Mouse (Mus musculus): ENCODE measurements around the gene Calcoco1.

Calcoco1 gene

DNA sequence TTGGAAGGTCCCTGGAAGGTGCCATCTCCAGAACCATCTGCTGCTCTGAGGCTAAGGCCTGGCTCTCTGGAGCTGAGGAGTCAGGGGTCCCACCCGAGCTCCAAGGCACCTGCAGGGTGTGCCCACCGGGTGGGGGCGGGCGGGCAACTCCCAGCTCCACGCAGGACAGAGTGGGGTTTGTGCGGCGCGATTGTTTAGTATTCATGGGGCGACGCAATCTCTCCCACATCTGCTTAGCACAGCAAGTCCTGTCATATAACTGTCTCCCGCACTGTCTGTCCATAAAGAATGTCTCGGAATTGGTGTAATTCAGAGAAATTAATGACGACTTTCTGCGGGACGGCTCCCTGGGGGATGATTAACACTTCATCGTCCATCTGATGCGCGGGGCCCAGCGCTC lies 15.1 kb upstream of the Calcoco1 start:
- no peak for DNase-seq (ENCODE audit: low spot score)

DNA sequence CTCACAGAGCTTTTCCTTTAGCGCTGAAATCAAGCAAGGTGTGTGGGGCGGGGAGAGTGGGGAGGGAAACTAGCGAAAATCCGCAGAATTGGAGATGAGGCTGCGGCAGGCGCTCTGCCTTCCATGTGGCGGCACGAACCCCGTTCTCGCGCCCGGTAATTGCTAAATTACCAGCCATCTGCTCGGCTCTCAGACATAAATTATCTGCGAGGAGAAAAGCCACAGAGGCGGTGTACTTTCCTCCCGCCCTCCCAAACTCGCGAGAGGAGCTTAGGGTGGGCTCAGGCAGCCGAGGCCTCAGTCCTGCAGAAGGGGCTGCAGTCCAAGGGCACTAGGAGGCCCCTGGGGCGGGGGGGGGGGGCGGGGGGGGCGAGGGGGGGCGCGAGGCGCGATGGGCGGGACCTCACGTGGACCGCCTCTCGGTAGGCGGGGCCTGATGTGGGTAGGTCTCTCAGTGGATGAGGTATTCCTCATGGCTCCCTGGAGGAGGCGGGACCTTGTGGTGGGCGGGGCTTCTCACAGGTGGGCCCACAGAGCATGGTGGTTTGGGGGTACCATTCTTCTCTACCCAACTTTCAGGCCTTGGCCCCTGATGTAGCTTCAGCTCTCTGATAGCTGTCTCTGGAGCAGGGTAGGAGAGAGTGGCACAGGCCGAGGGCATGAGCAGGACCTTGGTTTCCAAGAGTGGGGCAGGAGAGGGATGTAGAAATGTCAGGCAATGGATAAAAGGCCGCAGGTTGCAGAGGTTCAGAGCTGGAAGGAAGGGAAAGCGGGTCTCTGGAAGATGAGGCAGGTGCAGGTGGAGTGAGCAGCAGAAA lies 14.4 kb upstream of the Calcoco1 start:
- no peak for DNase-seq (ENCODE audit: low spot score)

DNA sequence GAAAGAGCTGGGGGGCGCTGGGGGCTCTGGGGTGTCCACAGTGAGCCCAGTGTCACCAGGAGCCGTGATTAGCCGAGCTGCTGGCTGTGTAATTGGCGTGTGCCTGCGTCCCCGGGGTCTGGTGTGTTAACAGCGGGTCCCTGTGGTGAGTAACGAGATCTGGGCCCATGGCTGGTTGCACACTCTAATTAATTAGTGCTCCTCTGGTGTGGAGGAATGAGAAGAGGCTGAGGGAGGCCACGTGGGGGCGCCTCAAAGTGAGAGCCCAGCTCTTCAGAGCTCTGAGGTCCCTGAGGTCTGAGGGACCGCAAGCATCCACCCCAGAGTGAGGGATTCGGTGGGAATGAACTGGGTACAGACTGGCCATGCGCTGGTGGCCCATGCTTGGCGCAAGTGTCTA lies 13.1 kb upstream of the Calcoco1 start:
- DNase-seq (ENCODE audit: low spot score), result no peak

DNA sequence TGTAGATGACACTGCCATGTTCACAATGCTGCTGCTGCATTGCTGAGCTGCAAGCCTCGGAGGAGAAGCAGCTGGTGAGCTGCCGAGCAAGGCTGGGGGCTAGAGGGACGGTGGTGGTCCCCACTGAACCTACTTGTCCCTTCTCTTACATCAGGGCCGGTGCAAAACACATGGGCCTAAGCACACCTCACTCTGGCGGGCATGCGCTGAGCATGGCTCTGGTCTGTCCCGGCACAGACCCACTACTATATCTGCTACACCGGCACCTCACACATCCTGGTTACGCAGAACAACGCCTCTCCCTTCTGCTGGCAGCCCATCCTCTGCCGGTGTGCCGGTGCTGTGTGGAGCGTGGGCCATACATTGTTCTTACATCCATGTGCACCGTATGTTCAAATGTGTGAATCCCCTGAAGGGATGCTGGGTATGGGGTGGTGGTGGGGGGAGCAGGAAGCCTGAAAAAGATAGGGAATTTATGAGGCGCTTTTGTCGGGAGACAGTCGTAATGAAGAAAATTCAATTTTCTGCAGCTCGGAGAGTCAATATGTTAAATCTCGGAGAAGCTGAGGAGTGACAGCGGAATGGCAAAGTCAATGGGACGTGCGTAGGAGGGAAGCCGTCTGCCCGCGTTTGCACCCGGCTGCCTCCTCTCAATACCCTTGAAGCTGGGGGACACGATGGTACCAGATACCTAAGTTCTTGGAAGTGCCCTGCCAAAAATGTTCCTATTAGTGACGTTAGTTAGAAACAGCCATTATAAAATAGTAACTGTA lies 12.0 kb upstream of the Calcoco1 start:
- DNase-seq (ENCODE audit: low spot score), result no peak

DNA sequence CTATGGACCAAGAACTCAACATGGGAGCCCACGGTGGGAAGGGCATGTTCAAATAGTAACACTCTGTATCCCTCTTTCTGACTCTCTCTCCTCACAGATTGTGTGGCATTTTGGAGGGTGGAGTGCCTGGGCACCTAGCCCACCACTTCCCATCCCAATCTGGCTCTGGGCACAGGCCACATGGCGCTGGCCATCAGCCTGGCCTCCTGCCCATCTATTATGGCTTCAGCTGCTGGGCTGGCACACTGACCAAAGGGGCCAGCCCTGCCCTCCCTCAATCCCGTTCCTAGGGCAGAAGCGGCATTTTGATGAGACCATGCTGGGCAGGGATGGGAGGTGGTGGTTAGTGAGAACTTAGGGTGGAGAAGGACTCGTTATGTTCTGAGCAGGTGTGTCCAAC lies 11.3 kb upstream of the Calcoco1 start:
- no peak for DNase-seq (ENCODE audit: low spot score)

DNA sequence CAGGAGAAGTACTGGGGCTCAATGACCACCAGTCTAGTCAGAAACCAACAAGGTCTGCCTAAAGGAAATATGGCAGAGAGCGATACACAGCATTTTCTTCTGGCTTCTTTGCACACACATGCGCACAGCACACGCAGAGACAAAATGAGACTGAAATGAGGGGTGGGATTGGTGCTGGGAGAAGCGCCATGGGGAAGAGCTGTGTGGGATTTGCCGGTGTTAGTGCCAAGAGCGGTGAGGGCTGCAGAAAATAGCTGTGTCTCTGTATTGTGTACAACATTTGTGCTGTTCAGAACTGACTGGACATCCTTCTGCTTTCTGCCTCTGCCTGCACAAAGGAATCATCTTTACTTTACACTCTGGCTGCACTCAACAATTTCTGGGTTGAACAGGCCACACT lies 10.4 kb upstream of the Calcoco1 start:
- DNase-seq (ENCODE audit: low spot score), result no peak

DNA sequence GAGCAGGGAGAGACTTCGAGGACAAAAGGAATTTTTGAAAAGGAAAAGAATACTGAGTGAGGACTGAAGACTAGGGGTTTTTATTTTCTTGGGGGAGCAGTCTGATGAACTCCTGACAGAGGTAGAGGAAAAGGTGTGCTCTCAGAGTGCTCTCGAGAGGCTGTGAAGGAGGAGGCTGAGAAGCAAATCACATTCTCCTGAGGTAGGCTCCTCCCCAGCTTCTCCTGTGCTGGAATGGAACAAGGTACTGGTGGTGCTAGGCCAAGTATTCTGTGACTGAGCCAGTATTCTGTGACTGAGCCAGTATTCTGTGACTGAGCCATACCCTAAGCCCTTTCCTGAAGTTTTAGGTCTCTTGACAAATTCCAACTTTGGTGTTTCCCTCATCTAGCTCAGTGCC lies 6.0 kb upstream of the Calcoco1 start:
- DNase-seq (ENCODE audit: low spot score), result no peak

DNA sequence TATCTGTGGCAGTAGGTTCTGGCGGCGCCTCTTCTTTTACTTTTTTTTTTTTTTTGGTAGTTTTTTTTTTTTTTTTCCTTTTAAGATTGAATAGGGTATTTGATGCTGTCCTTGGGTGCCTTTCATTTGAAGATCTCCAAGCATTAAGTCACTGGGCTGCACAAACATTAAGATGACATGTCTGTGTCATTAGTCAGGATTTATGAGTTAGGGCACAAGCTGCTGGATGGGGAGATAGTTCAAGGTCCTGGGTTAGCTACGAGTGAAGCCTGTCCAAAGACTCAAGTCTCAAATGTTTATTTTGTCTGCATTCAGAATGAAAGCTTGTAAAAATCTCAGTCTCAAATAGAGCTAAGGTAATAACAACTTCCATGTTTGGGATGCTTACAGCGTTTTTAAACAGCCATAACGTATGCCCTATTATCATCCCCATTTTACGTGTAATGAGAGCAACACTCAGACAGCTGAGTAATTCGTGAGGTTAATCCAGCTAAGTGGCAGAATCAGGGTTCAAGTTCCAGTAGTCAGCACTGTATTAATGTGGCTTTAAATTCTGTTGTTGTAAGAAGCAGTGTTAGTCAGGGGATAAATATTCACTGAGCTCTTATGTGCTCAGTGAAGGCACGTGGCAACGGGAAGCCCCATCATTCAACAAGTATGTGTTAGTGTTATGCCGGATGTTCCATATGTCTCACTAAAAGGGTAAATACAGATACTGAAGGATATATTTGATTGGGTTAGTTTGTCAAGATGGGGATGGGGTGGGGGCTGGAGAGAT lies 1.6 kb upstream of the Calcoco1 start:
- DNase-seq (ENCODE audit: low spot score), result no peak

DNA sequence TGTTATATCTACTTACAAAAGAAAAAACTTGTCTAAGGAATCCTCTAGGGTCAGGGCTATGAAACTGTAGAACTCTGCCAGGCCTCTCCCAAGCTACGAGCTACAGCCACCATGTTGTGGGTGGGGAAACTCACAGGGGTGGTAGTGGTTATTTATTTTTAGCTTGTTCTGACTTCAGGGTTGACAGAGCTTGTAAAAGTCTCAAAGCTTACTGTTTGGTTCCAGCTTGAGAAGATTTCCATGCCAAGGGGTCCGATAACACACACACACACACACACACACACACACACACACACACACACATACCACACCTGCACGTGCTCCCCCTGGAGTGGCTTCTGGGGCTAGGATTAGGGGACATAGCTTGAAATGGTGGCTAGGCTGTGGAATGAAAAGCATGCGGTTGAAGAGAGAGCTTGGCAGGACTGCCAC lies 538 bp upstream of the Calcoco1 start:
- no peak for DNase-seq (ENCODE audit: low spot score)

DNA sequence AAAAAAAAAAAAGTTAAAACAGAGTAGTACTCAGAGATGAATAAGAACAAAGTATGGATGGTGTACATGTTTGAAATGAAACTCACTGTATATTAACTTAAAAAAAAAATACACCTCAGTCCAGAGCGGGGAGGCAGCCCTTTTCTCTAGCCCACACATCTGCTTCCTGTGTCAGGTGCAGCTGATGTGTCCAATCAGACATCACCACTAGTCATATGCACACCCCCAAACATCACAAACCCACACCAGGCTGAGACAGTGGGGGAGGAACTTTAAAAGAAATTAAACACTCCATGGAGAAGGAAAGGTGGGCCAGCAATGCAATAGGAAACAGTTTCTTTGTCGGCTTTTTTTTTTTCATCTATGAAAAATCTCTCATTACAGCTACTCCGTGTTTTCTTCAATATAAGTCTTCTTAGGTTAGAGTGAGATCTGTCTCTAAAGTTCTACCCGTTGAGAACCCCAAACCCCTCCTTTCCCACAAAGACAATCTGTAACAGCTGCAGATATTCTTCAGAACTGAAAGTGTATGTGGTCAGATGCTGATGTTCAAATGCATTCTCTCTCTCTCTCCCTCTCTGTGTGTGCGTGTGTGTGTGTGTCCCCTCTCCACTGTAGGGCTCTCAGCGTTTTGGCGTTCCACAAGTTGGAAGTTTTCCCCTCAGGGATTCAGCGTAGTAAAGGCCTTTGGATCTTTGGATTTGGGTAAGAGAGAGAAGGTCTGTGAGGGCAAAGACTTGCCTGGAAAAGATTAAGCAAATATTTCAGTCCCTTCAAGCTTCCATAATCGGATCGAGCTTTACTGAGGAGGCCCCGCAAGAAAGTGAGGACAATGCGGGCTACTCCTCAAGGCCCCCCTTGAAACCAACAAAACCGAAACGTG lies 721 bp downstream of the Calcoco1 start:
- no peak for DNase-seq (ENCODE audit: low spot score)

DNA sequence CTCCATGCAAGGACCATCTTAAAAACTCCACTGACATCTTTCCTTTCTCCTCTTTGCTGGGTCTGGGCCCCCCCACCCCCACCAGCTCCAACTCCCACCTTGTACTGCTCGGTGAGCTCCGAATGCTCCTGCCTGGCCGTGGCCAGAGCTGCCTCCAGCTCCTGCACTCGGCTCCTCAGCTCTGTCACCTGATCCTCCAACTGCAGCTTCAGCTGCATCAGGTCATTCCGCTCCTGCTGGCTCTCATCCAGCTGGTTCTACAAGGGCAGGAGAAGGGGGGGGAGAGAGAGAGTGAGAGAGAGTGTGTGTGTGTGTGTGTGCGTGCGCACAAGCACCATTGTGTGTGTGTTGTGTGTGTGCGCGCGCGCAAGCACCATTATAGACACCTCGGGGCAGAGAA lies 5.8 kb downstream of the Calcoco1 start:
- DNase-seq (ENCODE audit: low spot score), result peak; percentile 58

DNA sequence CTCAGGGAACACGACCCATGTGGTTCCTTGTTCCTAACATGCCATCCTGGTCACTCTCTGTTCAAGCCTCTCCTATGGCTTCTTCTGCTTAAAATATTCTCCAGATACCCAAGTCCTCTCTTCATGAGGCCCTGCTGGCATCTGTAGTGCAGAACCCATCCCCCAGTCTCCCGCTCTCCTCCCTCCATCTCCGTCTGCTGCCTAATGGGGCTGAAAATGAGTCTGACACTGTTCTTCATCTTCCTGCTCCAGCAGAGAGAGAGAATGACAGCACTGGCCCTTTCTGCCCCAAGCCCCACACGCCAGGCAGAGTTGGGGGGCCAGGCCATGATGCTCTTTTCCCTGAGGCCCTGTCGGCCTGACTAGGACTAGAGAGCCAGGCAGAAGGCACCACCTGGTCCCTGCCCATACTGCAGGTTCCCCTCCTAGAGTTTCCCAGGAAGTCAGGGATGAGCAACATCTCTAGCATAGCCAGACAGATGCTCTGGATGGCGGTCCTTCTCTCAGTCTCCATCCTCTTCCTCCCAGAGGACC lies 14.2 kb downstream of the Calcoco1 start:
- DNase-seq (ENCODE audit: low spot score), result no peak

DNA sequence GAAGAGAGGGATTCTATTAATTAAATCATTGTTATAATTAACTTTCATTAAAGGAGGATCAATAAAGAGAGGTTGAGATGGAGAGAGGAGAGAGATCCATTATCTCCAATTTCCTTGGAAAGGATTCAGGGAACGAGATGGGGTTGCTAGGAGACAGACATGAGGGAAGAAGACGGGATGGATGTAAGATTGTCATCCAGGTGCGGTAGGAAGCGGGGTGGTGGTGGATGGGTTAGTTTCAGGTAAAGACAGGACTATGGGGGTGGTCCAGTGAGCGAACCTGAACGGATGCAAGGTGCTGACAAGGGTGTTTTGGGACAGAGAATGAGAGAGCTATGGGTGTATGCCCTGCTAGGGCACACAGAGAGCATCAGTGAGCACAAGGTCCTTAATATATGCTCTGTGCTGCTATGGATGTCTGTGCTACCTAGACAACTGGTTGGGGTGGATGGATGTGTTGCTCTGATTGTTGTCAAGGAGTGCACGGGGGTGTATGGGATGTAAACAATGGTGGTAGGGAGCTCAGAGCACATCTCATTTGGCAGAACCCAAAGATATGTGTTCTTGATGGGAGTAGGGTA lies 16.0 kb downstream of the Calcoco1 start:
- DNase-seq (ENCODE audit: low spot score), result no peak

DNA sequence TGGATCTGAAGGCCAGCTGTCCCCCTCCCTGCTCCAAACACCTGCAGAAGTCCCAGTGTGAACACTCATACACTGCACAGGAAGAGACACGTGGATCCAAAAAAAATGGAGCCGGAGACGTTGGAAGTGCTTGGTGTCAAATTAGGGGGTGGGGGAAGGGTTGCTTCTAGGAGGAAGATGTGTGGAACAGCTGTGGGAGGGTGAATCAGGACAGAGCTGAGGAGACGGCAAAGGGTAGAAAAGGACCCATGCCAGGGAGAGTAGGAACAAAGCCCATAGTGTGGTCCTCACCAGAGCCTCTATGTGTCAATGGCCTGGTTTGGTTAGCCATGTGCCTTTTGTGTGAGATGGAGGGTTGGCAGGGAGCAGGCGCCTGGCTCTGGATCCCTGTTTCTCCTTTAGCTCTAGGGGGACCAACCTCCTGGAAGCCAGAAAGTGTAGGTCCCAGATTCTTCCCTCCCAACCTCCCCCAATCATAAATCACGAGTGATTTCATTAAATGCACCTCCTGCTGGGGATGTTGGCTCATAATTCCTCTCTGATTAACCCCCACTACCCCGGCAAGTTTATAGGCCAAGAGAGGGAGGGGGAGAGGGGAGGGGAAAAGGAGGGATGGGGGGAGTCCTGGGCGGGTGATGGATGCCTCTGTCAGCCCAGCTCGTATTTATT lies 16.6 kb downstream of the Calcoco1 start:
- no peak for DNase-seq (ENCODE audit: low spot score)

DNA sequence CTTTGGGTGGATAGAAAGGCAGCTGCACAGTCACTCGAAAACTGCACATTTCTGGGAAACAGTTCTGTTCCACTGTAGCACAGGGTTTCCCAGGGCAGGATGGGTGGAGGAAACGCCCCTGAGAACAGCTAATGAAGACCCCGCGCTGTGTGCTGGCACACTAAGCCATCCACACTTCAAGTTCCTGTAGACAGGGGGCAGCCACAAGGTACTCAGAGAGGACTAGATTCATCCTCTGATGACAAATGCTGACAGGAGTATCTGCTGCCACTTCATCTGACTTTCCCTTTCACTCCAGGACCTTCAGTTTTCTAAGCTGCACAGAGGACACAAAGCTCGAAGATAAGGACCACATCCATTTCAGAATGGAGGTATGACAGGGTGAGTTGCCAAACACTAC lies 17.2 kb downstream of the Calcoco1 start:
- no peak for DNase-seq (ENCODE audit: low spot score)

DNA sequence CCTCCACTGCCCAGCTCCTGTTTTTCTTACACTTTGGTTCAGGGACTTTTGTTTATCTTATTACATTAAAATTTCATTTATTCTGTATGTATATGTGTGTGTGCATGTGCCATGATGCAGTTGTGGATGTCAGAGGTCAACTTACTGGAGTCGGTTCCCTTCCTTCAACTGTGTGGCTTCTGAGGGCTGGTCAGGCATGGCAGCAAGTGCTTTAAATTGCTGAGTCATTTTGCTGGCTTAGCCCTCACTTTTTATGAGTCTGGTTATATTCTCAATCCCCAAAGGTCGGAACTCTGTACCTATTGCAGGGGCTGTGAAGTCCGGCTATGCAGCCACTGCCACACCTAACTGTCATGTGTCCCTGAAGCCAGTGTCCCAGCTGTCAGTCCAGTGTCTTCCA lies 19.0 kb downstream of the Calcoco1 start:
- DNase-seq (ENCODE audit: low spot score), result no peak

DNA sequence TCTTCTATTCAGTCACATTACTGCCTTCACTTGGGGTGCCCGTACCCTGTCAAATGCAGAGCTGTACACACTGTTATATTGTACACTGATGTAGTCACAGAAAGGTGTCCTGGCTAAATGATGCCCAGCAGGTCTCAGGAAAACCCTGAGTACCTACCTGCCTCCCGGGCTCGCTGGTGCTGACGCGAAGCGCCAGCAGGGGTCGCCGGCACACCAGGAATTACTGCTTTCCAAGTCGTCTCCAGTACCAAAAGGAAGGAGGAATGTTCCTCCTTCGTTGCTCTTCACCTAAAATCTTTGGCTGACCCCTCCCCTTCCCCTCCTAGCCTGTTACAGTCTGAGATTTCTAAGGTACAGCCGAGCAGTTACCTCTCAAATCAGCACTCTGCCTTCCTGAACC lies 23.8 kb downstream of the Calcoco1 start:
- peak; percentile 81 for DNase-seq (ENCODE audit: low spot score)

DNA sequence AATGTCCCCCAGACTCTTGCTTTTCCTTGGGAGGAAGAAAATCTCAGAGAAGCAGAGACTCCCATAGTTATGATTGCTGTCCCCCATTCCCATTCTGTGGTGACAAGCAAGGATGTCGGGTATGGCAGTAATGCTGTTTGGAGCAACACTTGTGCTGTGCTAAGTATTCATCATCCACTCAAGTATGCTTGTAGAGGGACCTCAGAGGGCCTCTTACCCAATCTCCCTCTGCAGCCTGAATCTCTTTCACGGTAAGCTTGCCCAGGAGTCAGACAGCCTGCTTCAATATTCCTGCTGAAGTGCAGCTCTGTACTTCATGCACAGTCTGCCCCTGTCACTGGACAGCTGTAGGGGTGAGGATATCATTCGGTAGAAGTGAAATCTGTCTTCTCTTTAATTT lies 25.1 kb downstream of the Calcoco1 start:
- DNase-seq (ENCODE audit: low spot score), result no peak

DNA sequence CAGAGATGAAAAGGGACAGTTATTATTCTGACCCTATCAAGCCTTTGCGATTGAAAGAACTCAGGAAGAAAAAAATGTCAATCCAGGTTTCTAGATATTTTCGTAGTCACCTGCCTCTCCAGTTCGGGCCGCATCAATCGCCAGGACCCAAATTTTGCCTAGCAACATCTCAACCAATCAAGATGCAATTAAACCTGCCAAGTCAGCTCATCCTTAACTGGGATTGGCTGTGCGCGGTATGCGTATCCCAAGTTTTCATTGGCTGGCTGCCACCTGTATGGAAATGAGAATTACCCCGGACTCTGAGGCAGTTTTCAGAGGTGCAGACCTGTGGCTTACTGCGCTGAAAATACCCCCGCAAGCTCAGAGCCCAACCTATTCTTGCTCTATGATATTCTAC lies 28.4 kb downstream of the Calcoco1 start:
- peak; percentile 34 for DNase-seq (ENCODE audit: low spot score)

DNA sequence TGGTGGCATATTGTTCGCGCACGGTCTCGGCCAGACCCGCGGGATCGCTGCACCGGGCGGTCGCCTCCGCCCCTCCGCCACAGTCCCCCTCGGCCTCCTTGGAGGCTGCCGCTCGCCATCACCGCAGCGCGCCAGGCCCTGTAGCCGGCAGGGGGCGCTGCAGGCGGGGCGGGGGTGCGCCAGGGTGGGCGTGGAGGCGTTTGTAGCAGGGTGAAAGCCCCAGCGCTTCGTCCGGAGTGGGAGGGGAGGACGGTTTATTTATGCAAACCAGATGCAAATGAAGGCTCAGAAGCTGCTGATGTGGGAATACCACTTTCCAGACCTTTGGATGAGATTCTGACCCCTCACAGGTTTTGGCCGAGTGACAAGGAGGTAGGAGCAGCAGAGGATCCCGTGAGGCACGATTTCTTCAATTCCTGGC lies 29.0 kb downstream of the Calcoco1 start:
- DNase-seq (ENCODE audit: low spot score), result peak; percentile 62
